Mouse (Mus musculus) CH12F3 (cell line): Measurements from ENCODE around the gene Sft2d1.

Source experiments
- in situ Hi-C: fragments of 300-500 bp; cut with MboI; formaldehyde crosslinking; loops from 2 replicates; pipeline ENCODE4 v1.14.3; 2020; ENCODE audit warnings: low sequenced_read_pairs

Sft2d1 gene

DNA sequence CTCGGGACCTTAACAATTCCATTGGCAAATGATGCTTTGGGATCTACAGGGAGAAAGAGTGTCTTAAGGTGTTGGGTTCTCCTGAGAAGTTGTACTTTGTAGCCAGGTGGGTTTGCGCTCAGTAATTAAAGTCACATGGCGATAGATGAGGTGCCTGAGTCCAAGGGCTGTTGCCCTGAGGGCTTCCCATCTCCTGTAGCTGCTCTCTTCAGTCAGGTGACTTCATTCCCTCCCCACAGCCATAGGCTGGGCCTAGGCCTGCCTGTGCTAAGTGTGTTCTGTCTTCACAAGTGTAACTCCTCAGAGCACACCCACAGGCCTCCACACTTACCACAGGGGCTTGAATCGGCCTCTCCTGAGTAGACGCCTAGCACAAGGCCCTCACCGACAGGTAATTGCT is 46.6 kb downstream of the Sft2d1 start:
- in situ Hi-C loops: no loop called here

DNA sequence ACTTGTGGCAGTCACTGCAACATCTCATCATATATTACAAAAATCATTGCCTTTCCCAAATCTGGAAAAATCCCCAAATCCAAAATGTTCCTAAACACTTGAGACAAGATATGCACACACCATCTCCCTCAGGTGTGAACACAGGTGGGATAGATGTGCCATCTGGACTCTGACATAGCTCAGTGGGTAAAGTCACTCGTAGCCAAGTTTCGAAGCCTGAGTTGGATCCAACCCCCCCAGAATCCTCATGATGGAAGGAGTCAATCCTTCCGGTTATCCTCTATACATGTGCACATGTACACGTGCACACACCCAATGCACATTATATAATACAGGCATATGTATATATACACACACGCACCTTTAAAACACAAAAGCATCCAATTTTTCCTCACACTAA is 50.0 kb downstream of the Sft2d1 start:
- in situ Hi-C loops: no loop called here

DNA sequence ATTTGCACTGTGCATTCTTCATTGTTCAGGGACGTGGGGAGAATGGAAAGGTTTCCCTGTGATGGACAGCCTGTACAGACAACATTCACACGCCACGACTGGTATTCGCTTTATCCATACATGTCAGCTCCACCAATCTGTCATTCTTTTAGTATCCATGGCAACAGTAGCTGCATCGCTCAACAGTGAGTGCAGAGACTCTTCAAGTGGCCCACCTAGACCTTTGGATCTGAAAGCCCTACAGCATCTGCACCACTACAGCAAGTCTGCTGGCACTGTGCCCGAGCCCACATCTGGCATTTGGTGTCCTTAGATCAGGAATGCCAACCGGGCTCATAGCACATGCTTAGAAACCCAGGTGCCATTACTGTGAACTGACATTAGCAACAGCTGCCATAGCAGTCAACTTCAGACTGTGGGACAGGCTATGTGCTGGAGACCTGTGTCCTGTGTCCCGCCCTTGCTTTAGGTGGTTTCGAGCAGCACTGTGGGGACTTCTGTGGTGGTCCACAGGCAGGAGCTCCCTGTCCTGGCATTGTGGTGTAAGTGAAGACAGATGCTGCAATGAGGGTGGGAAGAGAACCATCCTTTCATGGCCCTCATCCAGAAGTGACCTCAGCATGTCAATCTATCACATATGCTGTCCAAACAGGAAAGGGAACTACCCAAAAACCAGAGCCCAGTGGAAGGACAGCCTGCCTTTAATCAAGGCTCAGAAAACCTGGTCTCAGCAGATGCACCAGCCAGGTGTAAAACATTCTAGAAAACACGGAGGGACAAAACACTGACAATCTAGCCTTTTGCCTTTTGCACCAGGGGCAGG is 50.6 kb downstream of the Sft2d1 start:
- in situ Hi-C loops: no loop called here

GRCm38 (mm10) chr17:8367514-8368480 is 56.9 kb downstream of the Sft2d1 start:
- in situ Hi-C loops: no loop called here

DNA sequence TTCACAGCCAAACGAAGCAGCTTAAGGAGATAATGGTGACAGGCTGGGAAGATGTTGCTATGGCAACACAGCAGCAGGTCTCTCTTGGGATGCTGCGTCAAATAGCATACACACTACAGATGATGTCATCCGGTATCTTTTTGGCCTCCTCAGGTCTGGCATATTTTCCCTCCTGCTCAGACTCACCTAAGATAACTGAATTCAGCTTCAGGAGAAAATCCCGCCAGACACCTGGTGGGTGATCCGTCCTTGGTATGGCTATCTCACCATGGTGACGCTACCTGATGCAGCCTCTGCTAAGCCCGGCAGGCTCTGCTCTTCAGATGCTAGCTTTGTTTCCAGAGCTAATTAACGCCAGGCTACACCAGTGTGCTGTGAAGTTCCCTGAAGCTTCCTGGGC is 57.7 kb downstream of the Sft2d1 start:
- in situ Hi-C loops: no loop called here

- in situ Hi-C loops: no loop called here
These were observed 58.3 kb downstream of the Sft2d1 start for GRCm38 (mm10) chr17:8369171-8369570.

DNA sequence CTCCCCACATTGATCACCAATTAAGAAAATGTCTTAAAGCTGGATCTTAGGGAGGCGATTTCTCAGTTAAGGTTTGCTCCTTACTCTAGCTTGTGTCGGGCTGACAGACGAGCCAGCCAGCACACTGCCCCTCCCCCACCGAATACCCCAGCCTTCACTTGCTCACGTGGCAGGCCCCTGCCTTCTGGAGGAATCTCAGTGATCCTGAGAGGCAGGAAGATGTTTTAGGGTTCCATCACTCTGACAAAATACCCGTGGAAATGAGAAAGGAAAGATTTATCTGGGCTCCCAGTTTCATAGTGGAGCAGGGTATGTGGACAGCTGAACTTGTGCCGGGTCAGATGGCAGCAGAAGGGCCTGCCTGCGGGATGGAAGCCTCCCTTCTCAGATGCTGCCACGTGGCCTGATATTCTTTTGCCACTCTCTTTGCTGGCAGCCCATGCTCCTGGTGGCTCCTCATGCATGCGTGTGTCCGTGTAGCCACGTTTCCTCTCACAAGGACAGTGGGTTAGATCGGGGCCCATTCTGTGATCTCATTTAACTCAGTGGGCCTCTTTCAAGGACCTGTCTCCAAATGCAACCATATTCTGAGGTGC is 59.8 kb downstream of the Sft2d1 start:
- in situ Hi-C loops: no loop called here

GRCm38 (mm10) chr17:8371834-8372233 is 60.9 kb downstream of the Sft2d1 start:
- in situ Hi-C loops: no loop called here

- in situ Hi-C loops: no loop called here
These were observed 61.6 kb downstream of the Sft2d1 start for GRCm38 (mm10) chr17:8372286-8373046.
